Mouse (Mus musculus): Measurements from ENCODE around the gene Dok3. TPM values are rescaled to one million over a fixed set of nuclear protein-coding genes. Genes with fewer than 3 reads are reported as not detected.
A peak's percentile ranks its signal among the peaks of the same experiment; 100 is the strongest.

The Dok3 gene
- polyA plus RNA-seq, 1 experiment, result 7.7 TPM

GRCm38 (mm10) chr13:55502405-55502804, 26.7 kb downstream of the Dok3 start:
- H3K27me3 ChIP-seq (replicated peaks; ENCODE audit: control insufficient read depth, insufficient read depth, low read length), result no peaks in the 10 kb centered on the region
- H3K4me1 ChIP-seq (ENCODE audit: control insufficient read depth, insufficient read depth, low read length), result no peaks in the 10 kb centered on the region
- TF ChIP-seq CTCF (conservative IDR thresholded peaks at IDR 0.05; ENCODE audit: insufficient read depth, insufficient read length, low read depth, low read length) (no peak), POLR2A (IDR thresholded peaks at IDR 0.05; ENCODE audit: low read depth, low read length) (no peak)
- 90% methylated on average over 8 of the region's 8 CpGs for WGBS
- DNase-seq, result no peak
- H3K4me3 ChIP-seq (ENCODE audit: insufficient read depth, low read depth, low read length), result no peak overlapping the region
- H3K27ac ChIP-seq (ENCODE audit: insufficient read depth, low read depth, low read length), result no peak overlapping the region
- no peaks in the 10 kb centered on the region for H3K36me3 ChIP-seq (ENCODE audit: control insufficient read depth, insufficient read depth, low read length)

- no peak for DNase-seq
- Histone ChIP-seq H3K4me1 (ENCODE audit: control insufficient read depth, insufficient read depth, low read length) (no peaks in the 10 kb centered on the region), H3K27ac (ENCODE audit: insufficient read depth, low read depth, low read length) (no peak overlapping the region), H3K4me3 (ENCODE audit: insufficient read depth, low read depth, low read length) (no peak overlapping the region), H3K36me3 (ENCODE audit: control insufficient read depth, insufficient read depth, low read length) (no peaks in the 10 kb centered on the region), H3K27me3 (replicated peaks; ENCODE audit: control insufficient read depth, insufficient read depth, low read length) (no peaks in the 10 kb centered on the region)
- TF ChIP-seq CTCF (conservative IDR thresholded peaks at IDR 0.05; ENCODE audit: insufficient read depth, insufficient read length, low read depth, low read length) (no peak), POLR2A (IDR thresholded peaks at IDR 0.05; ENCODE audit: low read depth, low read length) (no peak)
- 88% methylated on average over 10 of the region's 10 CpGs for WGBS
Observed at GRCm38 (mm10) chr13:55500575-55500974, 28.5 kb downstream of the Dok3 start.

GRCm38 (mm10) chr13:55498906-55499305, 30.2 kb downstream of the Dok3 start:
- DNase-seq, result no peak
- Histone ChIP-seq H3K27ac (ENCODE audit: insufficient read depth, low read depth, low read length) (no peak overlapping the region), H3K4me3 (ENCODE audit: insufficient read depth, low read depth, low read length) (no peak overlapping the region), H3K27me3 (replicated peaks; ENCODE audit: control insufficient read depth, insufficient read depth, low read length) (no peaks in the 10 kb centered on the region), H3K4me1 (ENCODE audit: control insufficient read depth, insufficient read depth, low read length) (no peaks in the 10 kb centered on the region), H3K36me3 (ENCODE audit: control insufficient read depth, insufficient read depth, low read length) (no peaks in the 10 kb centered on the region)
- TF ChIP-seq CTCF (conservative IDR thresholded peaks at IDR 0.05; ENCODE audit: insufficient read depth, insufficient read length, low read depth, low read length), result no peak
- no peak for TF ChIP-seq POLR2A (IDR thresholded peaks at IDR 0.05; ENCODE audit: low read depth, low read length)
- 81% methylated on average over 11 of the region's 11 CpGs for WGBS

GRCm38 (mm10) chr13:55496661-55497060, 32.4 kb downstream of the Dok3 start:
- H3K4me3 ChIP-seq (ENCODE audit: insufficient read depth, low read depth, low read length), result no peak overlapping the region
- H3K4me1 ChIP-seq (ENCODE audit: control insufficient read depth, insufficient read depth, low read length), result no peaks in the 10 kb centered on the region
- TF ChIP-seq POLR2A (IDR thresholded peaks at IDR 0.05; ENCODE audit: low read depth, low read length) (no peak), CTCF (conservative IDR thresholded peaks at IDR 0.05; ENCODE audit: insufficient read depth, insufficient read length, low read depth, low read length) (no peak)
- no peaks in the 10 kb centered on the region for H3K27me3 ChIP-seq (replicated peaks; ENCODE audit: control insufficient read depth, insufficient read depth, low read length)
- no peaks in the 10 kb centered on the region for H3K36me3 ChIP-seq (ENCODE audit: control insufficient read depth, insufficient read depth, low read length)
- H3K27ac ChIP-seq (ENCODE audit: insufficient read depth, low read depth, low read length), result no peak overlapping the region
- peak; percentile 72 for DNase-seq
- WGBS, result 37% methylated on average over 6 of the region's 6 CpGs

- Histone ChIP-seq H3K4me3 (ENCODE audit: insufficient read depth, low read depth, low read length) (no peak overlapping the region), H3K4me1 (ENCODE audit: control insufficient read depth, insufficient read depth, low read length) (no peaks in the 10 kb centered on the region), H3K27ac (ENCODE audit: insufficient read depth, low read depth, low read length) (no peak overlapping the region), H3K36me3 (ENCODE audit: control insufficient read depth, insufficient read depth, low read length) (no peaks in the 10 kb centered on the region), H3K27me3 (replicated peaks; ENCODE audit: control insufficient read depth, insufficient read depth, low read length) (no peaks in the 10 kb centered on the region)
- WGBS, result 75% methylated on average over 4 of the region's 4 CpGs
- DNase-seq, result no peak
- no peak for TF ChIP-seq POLR2A (IDR thresholded peaks at IDR 0.05; ENCODE audit: low read depth, low read length)
- TF ChIP-seq CTCF (conservative IDR thresholded peaks at IDR 0.05; ENCODE audit: insufficient read depth, insufficient read length, low read depth, low read length), result no peak
Observed at GRCm38 (mm10) chr13:55495702-55496101, 33.4 kb downstream of the Dok3 start.

GRCm38 (mm10) chr13:55494883-55495621, 34.0 kb downstream of the Dok3 start:
- H3K36me3 ChIP-seq (ENCODE audit: control insufficient read depth, insufficient read depth, low read length), result no peaks in the 10 kb centered on the region
- H3K27me3 ChIP-seq (replicated peaks; ENCODE audit: control insufficient read depth, insufficient read depth, low read length), result no peaks in the 10 kb centered on the region
- no peak overlapping the region for H3K4me3 ChIP-seq (ENCODE audit: insufficient read depth, low read depth, low read length)
- WGBS, result 35% methylated on average over 18 of the region's 18 CpGs
- no peak overlapping the region for H3K27ac ChIP-seq (ENCODE audit: insufficient read depth, low read depth, low read length)
- no peak for TF ChIP-seq POLR2A (IDR thresholded peaks at IDR 0.05; ENCODE audit: low read depth, low read length)
- no peak for TF ChIP-seq CTCF (conservative IDR thresholded peaks at IDR 0.05; ENCODE audit: insufficient read depth, insufficient read length, low read depth, low read length)
- peak; percentile 47 for DNase-seq
- H3K4me1 ChIP-seq (ENCODE audit: control insufficient read depth, insufficient read depth, low read length), result no peaks in the 10 kb centered on the region

GRCm38 (mm10) chr13:55494257-55494656, 34.8 kb downstream of the Dok3 start:
- no peak for TF ChIP-seq POLR2A (IDR thresholded peaks at IDR 0.05; ENCODE audit: low read depth, low read length)
- no peak for DNase-seq
- Histone ChIP-seq H3K27me3 (replicated peaks; ENCODE audit: control insufficient read depth, insufficient read depth, low read length) (no peaks in the 10 kb centered on the region), H3K4me1 (ENCODE audit: control insufficient read depth, insufficient read depth, low read length) (no peaks in the 10 kb centered on the region), H3K27ac (ENCODE audit: insufficient read depth, low read depth, low read length) (no peak overlapping the region), H3K36me3 (ENCODE audit: control insufficient read depth, insufficient read depth, low read length) (no peaks in the 10 kb centered on the region), H3K4me3 (ENCODE audit: insufficient read depth, low read depth, low read length) (no peak overlapping the region)
- WGBS, result 48% methylated on average over 2 of the region's 2 CpGs
